Mouse (Mus musculus) thymus, postnatal 14 days (tissue): Measurements from ENCODE around the gene Cwc22.

Experiments used
- DNase-seq: peaks from one replicate; pipeline ENCODE4 v3.0.0; 2021

Cwc22 gene

GRCm38 (mm10) chr2:77894896-77895295, 51.3 kb downstream of the Cwc22 start:
- DNase-seq: no peak

- no peak for DNase-seq
These were observed 52.7 kb downstream of the Cwc22 start for GRCm38 (mm10) chr2:77893505-77893904.

GRCm38 (mm10) chr2:77892573-77892972, 53.6 kb downstream of the Cwc22 start:
- no peak for DNase-seq

GRCm38 (mm10) chr2:77890836-77891438, 55.2 kb downstream of the Cwc22 start:
- no peak for DNase-seq

GRCm38 (mm10) chr2:77889949-77890348, 56.2 kb downstream of the Cwc22 start:
- no peak for DNase-seq

GRCm38 (mm10) chr2:77889401-77889800, 56.8 kb downstream of the Cwc22 start:
- no peak for DNase-seq

GRCm38 (mm10) chr2:77888826-77889225, 57.3 kb downstream of the Cwc22 start:
- no peak for DNase-seq

GRCm38 (mm10) chr2:77888056-77888455, 58.1 kb downstream of the Cwc22 start:
- no peak for DNase-seq

GRCm38 (mm10) chr2:77887166-77887565, 59.0 kb downstream of the Cwc22 start:
- no peak for DNase-seq

- DNase-seq: no peak
These were observed 60.6 kb downstream of the Cwc22 start for GRCm38 (mm10) chr2:77885491-77886130.

GRCm38 (mm10) chr2:77885036-77885435, 61.1 kb downstream of the Cwc22 start:
- no peak for DNase-seq

- DNase-seq: no peak
These were observed 61.7 kb downstream of the Cwc22 start for GRCm38 (mm10) chr2:77884491-77884890.

GRCm38 (mm10) chr2:77882961-77883360, 63.2 kb downstream of the Cwc22 start:
- DNase-seq: no peak

GRCm38 (mm10) chr2:77881301-77882199, 64.6 kb downstream of the Cwc22 start:
- no peak for DNase-seq

GRCm38 (mm10) chr2:77880351-77880750, 65.8 kb downstream of the Cwc22 start:
- DNase-seq: no peak

GRCm38 (mm10) chr2:77879736-77880135, 66.4 kb downstream of the Cwc22 start:
- DNase-seq: no peak

GRCm38 (mm10) chr2:77877156-77877855, 68.9 kb downstream of the Cwc22 start:
- no peak for DNase-seq

- DNase-seq: no peak
These were observed 69.8 kb downstream of the Cwc22 start for GRCm38 (mm10) chr2:77876331-77876730.

GRCm38 (mm10) chr2:77875516-77875915, 70.7 kb downstream of the Cwc22 start:
- DNase-seq: no peak

- no peak for DNase-seq
These were observed 71.5 kb downstream of the Cwc22 start for GRCm38 (mm10) chr2:77874678-77875077.

- no peak for DNase-seq
These were observed 72.4 kb downstream of the Cwc22 start for GRCm38 (mm10) chr2:77873806-77874205.

GRCm38 (mm10) chr2:77872676-77873075, 73.5 kb downstream of the Cwc22 start:
- DNase-seq: no peak

- DNase-seq: no peak
These were observed 75.0 kb downstream of the Cwc22 start for GRCm38 (mm10) chr2:77871146-77871545.
